Mouse (Mus musculus) ovary, postnatal 14 days (tissue): ENCODE data around the gene Olfr1490.
"Not testable (repeated sequence)": the region's sequence is repeated elsewhere in the genome, so short reads cannot be mapped to it uniquely, and the experiment has no call there.

Source experiments
- DNase-seq: peaks from one replicate; pipeline ENCODE4 v3.0.0; 2022; ENCODE audit warnings: low spot score

Olfr1490 gene

GRCm38 (mm10) chr19:13650791-13651190 is at the start of gene Olfr1490:
Olfr1490 (plus strand) TSS chr19:13651091.
- no peak for DNase-seq

GRCm38 (mm10) chr19:13617075-13617474 is 33.8 kb upstream of the Olfr1490 start, which contains the start of gene Olfr1487:
Olfr1487 (plus strand) TSS chr19:13617375.
- not testable (repeated sequence) for DNase-seq

DNA sequence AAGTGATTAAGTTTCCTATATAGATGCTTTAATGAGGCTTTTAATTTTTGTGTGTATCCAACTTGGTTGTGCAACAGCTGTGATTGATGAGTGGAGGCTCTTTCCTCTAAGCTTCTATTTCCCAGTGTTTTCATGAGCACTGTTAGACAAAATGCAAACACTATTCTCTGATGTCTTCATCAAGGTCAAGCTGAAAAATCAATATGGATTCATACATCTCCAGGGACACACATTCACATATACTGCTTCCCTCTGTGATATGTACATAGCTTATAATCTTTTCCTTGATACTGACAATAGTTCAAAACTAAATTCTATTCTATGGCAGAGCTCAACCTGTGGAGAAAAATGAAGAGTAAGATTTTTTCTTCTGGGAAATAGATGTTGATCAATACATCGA is 19.6 kb upstream of the Olfr1490 start, which contains the start of gene Olfr1489:
Olfr1489 (plus strand) TSS at position 301 of the 400 bp plus-strand sequence.
- DNase-seq: no peak

GRCm38 (mm10) chr19:13696968-13697367 is 46.1 kb downstream of the Olfr1490 start, which contains the start of gene Olfr1491:
Olfr1491 (plus strand) TSS chr19:13697268.
- no peak for DNase-seq
